Mouse (Mus musculus): ENCODE data around the gene Gm4131.

DNA sequence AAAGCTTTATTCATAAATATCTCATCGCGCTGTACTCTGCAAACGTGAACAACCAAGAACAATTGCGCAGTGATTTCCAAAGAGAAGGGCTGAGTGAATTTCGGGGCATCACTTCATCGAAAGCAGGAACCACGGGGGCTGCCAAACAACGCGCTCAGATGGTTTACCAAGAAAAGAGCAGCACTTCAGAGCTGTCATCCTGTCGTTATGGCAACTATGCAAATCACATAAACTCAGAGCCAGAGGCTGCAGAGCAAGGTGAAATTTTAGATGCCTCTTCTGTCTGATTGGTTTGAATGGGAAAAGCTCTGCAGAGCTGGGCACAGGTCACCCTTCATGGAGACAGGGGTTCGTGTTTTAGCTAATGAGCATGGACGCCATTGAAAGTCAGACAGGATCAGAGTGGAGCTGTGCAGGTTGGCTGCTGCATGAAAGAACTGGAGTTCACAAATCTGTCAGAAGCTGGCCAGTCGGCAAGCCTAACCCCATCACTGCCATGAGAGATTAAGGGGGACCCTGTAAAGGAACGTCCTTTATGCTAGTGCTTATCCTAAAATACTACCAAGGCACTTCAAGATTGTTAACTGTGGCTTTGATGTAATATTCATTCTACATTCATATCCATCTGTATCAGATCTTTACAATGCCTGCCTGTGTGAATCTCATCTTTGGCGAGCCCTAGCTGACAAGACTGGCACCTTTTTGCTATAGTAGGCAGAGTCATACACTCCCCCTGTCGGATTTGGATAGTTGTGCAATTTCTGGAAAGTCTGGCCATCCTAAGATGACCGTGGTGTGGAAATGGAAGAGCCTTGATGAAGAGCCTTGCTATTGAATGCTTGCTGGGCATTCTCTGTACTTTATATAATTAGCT lies 4.6 kb downstream of the Gm4131 start:
- no peak for TF ChIP-seq CTCF (IDR thresholded peaks at IDR 0.05; ENCODE audit: low read depth, low read length)
- no peak for TF ChIP-seq POLR2A (IDR thresholded peaks at IDR 0.05; ENCODE audit: extremely low read depth, insufficient read depth, low read length)
